Mouse (Mus musculus): ENCODE results near the gene 4930402F06Rik. TPM values are rescaled to one million over a fixed set of nuclear protein-coding genes. Genes with fewer than 3 reads are reported as not detected.

The 4930402F06Rik gene
- polyA plus RNA-seq, 1 experiment from 2014 or later, result not detected

DNA sequence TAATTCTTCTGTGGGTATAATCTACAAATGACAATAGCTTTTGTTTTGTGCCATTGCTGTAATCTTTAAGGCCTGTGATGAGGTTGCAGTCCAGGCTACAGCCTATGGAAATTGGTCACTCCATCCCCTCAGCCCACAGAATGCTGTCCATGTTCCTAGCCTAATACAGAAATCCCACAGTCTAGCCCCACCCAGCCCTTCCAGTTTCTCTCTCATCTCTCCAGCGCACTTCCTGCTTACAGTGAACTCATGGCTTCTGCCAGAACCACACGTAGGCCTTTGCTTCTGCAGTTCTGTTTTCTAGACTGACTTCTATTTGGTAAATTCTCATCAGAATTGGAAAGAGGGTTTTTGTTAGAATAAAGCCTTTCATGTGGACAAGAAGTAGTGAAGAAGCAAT lies 51.0 kb downstream of the 4930402F06Rik start:
- no peak overlapping the region for H3K9ac ChIP-seq (ENCODE audit: low read depth, low read length)
- no peaks in the 10 kb centered on the region for H3K36me3 ChIP-seq (ENCODE audit: control insufficient read depth, insufficient read depth, low read length)
- H3K4me1 ChIP-seq (ENCODE audit: control insufficient read depth, insufficient read depth, low read length), result no peaks in the 10 kb centered on the region
- H3K4me3 ChIP-seq (ENCODE audit: low read depth, low read length), result no peak overlapping the region
- H3K27ac ChIP-seq (ENCODE audit: low read depth, low read length), result no peak overlapping the region
- ATAC-seq (replicated peaks; ENCODE audit: insufficient number of reproducible peaks, low FRiP score, low TSS enrichment), result no peak
- H3K9me3 ChIP-seq (replicated peaks; ENCODE audit: control insufficient read depth, low read length), result no peaks in the 10 kb centered on the region
- no peak overlapping the region for H3K4me2 ChIP-seq
- no peaks in the 10 kb centered on the region for H3K27me3 ChIP-seq (ENCODE audit: control insufficient read depth, insufficient read depth, low read length)
- WGBS (ENCODE audit: insufficient replicate concordance), result 57% methylated on average over 2 of the region's 2 CpGs

DNA sequence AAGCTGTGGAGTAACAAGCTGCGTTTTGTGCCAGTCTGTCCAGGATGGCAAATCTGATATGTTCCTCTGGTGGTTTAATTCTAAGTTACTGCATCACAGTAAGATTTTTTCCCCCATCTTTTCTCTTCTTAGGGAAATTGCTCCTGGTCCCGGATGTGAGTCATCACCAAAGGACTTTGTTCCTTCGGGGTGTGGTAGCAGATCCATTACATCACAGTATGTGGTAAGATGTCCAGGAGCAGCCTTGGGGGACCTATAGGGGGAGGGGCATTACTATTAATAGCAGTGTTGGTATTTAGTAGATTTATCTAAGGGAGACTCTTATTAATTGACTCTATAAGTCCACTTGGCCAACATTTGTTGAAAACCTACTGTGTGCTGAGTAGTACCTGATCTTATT lies 54.4 kb downstream of the 4930402F06Rik start:
- Histone ChIP-seq H3K4me1 (ENCODE audit: control insufficient read depth, insufficient read depth, low read length) (peaks cover under 1% of the 10 kb centered on the region; the same call in 1 of the 2 replicates), H3K27me3 (ENCODE audit: control insufficient read depth, insufficient read depth, low read length) (no peaks in the 10 kb centered on the region), H3K9ac (ENCODE audit: low read depth, low read length) (no peak overlapping the region), H3K4me2 (no peak overlapping the region), H3K27ac (ENCODE audit: low read depth, low read length) (no peak overlapping the region), H3K9me3 (replicated peaks; ENCODE audit: control insufficient read depth, low read length) (no peaks in the 10 kb centered on the region), H3K36me3 (ENCODE audit: control insufficient read depth, insufficient read depth, low read length) (no peaks in the 10 kb centered on the region), H3K4me3 (ENCODE audit: low read depth, low read length) (no peak overlapping the region)
- 75% methylated on average over 3 of the region's 3 CpGs for WGBS (ENCODE audit: insufficient replicate concordance)
- ATAC-seq (replicated peaks; ENCODE audit: insufficient number of reproducible peaks, low FRiP score, low TSS enrichment), result no peak

DNA sequence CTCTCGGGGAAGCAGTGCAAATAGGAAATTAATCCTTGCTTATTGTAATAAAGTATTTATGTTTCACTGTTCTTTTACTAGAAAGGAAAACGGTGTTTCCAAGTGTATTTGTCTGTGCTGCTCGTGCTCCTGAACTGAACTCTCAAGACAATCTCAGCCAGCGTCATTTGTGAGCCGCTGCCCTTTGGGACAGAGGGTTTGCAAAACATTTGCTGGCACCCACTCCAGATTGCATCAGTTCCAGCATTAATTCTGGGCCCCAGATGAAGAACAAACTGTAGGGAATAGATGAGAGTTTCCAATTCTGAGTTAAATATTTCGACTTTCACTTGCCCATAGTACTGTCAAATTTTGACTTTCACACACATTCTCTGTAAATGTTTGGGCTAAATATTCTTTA lies 58.3 kb downstream of the 4930402F06Rik start:
- H3K4me2 ChIP-seq, result no peak overlapping the region
- peaks cover 12% of the 10 kb centered on the region; the same call in 1 of the 2 replicates for H3K4me1 ChIP-seq (ENCODE audit: control insufficient read depth, insufficient read depth, low read length)
- no peaks in the 10 kb centered on the region for H3K27me3 ChIP-seq (ENCODE audit: control insufficient read depth, insufficient read depth, low read length)
- WGBS (ENCODE audit: insufficient replicate concordance), result 81% methylated on average over 6 of the region's 6 CpGs
- H3K4me3 ChIP-seq (ENCODE audit: low read depth, low read length), result no peak overlapping the region
- H3K36me3 ChIP-seq (ENCODE audit: control insufficient read depth, insufficient read depth, low read length), result no peaks in the 10 kb centered on the region
- no peaks in the 10 kb centered on the region for H3K9me3 ChIP-seq (replicated peaks; ENCODE audit: control insufficient read depth, low read length)
- ATAC-seq (replicated peaks; ENCODE audit: insufficient number of reproducible peaks, low FRiP score, low TSS enrichment), result no peak
- no peak overlapping the region for H3K27ac ChIP-seq (ENCODE audit: low read depth, low read length)
- no peak overlapping the region for H3K9ac ChIP-seq (ENCODE audit: low read depth, low read length)

DNA sequence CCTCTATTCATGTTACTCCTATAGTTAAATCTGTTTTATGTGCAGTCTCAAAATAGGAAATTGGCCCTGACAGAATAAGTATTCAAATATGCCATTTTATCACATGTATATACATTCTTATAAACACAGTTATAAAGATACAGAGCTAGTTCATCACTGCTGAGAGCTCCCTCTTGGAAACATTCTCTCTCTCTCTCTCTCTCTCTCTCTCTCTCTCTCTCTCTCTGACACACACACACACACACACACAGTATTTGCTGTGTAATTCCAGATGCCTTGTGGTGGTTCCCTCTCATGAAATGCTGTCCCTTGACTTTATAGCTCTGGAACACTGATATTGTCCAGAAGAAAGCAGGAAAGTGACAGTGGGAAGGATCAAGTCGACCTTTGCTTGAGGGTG lies 58.9 kb downstream of the 4930402F06Rik start:
- Histone ChIP-seq H3K4me3 (ENCODE audit: low read depth, low read length) (no peak overlapping the region), H3K9me3 (replicated peaks; ENCODE audit: control insufficient read depth, low read length) (no peaks in the 10 kb centered on the region), H3K9ac (ENCODE audit: low read depth, low read length) (no peak overlapping the region), H3K4me2 (no peak overlapping the region), H3K4me1 (ENCODE audit: control insufficient read depth, insufficient read depth, low read length) (peaks cover 12% of the 10 kb centered on the region; the same call in 1 of the 2 replicates), H3K27me3 (ENCODE audit: control insufficient read depth, insufficient read depth, low read length) (no peaks in the 10 kb centered on the region), H3K36me3 (ENCODE audit: control insufficient read depth, insufficient read depth, low read length) (no peaks in the 10 kb centered on the region), H3K27ac (ENCODE audit: low read depth, low read length) (no peak overlapping the region)
- ATAC-seq (replicated peaks; ENCODE audit: insufficient number of reproducible peaks, low FRiP score, low TSS enrichment), result no peak
- WGBS (ENCODE audit: insufficient replicate concordance), result 46% methylated on average over 1 of the region's 1 CpGs

DNA sequence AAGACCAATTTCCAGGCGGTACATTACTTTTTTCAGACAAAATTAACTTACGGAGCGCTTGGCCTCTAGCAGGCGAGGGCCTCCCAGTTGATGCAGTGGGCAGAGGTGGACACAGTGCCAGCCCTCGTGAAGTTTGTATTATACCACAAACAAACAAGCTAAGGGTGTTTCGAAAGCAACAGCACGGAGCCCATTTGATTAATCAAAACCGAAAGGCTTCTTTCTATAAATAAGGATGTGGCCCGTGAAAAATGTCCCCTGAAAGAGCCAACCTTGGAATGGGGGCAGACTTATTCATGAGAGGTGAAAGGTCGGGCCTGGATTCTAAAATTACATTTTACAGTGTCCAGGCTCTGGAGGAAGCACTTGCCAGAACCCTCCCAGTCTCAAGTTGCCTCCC lies 59.6 kb downstream of the 4930402F06Rik start:
- Histone ChIP-seq H3K4me3 (ENCODE audit: low read depth, low read length) (peak overlapping the region; percentile 89), H3K27me3 (ENCODE audit: control insufficient read depth, insufficient read depth, low read length) (no peaks in the 10 kb centered on the region), H3K36me3 (ENCODE audit: control insufficient read depth, insufficient read depth, low read length) (no peaks in the 10 kb centered on the region), H3K9me3 (replicated peaks; ENCODE audit: control insufficient read depth, low read length) (no peaks in the 10 kb centered on the region), H3K4me2 (peak overlapping the region; percentile 98), H3K27ac (ENCODE audit: low read depth, low read length) (peak overlapping the region; percentile 13; the same call in 1 of the 2 replicates), H3K4me1 (ENCODE audit: control insufficient read depth, insufficient read depth, low read length) (peaks cover 12% of the 10 kb centered on the region; the same call in 1 of the 2 replicates), H3K9ac (ENCODE audit: low read depth, low read length) (peak overlapping the region; percentile 46; the same call in 1 of the 2 replicates)
- 56% methylated on average over 10 of the region's 10 CpGs for WGBS (ENCODE audit: insufficient replicate concordance)
- no peak for ATAC-seq (replicated peaks; ENCODE audit: insufficient number of reproducible peaks, low FRiP score, low TSS enrichment)

DNA sequence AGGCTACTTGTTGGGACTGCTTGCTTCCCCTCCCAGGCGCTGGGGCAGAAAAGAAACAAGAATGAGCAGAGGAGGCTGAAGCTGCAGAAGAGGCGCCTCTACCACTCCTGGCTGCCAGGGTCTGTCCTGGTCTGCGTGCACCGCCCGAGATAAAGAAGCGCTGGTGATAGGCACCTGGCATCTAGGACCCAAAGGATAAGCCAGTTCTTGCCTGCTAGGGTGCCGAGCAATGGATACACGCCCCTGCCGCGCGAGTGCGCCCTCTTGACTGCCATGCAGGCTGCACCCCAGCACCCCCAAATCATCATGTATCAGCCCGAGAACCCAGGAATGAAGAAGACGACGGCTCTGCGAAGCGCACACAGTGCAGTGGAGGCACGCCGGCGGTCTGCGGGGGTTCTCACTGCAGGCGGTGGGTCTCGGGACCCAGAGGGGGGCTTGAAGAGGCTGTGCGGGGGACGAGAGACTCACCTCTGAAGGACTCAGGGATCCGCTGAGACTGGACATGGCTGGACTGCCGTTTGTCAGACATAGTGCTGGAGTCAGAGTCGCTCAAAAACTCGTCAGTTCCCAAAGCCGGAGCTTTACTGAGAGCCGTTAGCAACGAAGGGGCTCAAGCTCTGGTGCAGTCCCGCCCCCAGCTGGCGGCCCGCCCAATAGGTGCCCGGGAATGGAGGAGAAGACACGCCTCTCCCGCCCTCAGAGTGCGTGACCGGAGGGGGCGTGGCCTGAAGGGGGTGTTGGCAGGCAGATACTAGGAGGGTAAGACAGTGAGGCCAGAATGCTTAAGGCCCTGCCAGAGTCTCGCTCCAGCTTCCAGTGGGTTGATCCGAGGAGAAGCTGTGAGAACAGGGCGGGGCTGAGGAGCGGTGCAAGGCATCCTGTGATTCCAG lies 60.3 kb downstream of the 4930402F06Rik start, which contains the start of gene Stom:
Gene Stom, minus strand, starts transcription at position 589 of the 893 bp plus-strand sequence.
- WGBS (ENCODE audit: insufficient replicate concordance), result 1% methylated on average over 45 of the region's 45 CpGs
- peaks cover 12% of the 10 kb centered on the region; the same call in 1 of the 2 replicates for H3K4me1 ChIP-seq (ENCODE audit: control insufficient read depth, insufficient read depth, low read length)
- H3K9me3 ChIP-seq (replicated peaks; ENCODE audit: control insufficient read depth, low read length), result no peaks in the 10 kb centered on the region
- H3K27me3 ChIP-seq (ENCODE audit: control insufficient read depth, insufficient read depth, low read length), result no peaks in the 10 kb centered on the region
- no peaks in the 10 kb centered on the region for H3K36me3 ChIP-seq (ENCODE audit: control insufficient read depth, insufficient read depth, low read length)
- peak within 1 kb of the TSS; percentile 89 for H3K4me3 ChIP-seq (ENCODE audit: low read depth, low read length)
- H3K27ac ChIP-seq (ENCODE audit: low read depth, low read length), result peak within 1 kb of the TSS; percentile 93
- peak; percentile 99 for ATAC-seq (replicated peaks; ENCODE audit: insufficient number of reproducible peaks, low FRiP score, low TSS enrichment)
- H3K4me2 ChIP-seq, result peak within 1 kb of the TSS; percentile 98
- H3K9ac ChIP-seq (ENCODE audit: low read depth, low read length), result peak within 1 kb of the TSS; percentile 89

DNA sequence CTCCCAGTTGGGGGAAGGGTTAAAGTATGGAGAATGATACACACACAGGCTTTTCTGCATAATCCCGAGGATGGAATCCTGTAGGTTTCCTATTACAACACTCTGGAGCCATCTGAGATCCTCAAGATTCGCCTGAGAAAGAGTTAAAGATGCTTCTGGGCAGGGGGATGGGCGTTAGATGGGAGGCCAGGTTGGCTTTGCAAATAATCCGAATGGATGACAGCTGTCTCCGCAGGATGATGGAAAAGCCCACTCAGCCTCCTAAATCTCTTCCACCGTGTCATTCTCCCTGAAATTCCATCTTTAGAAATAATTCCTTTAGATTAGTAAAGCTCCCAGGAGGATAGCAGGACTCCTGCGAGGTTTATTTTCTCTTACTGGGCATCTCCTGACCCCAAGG lies 61.4 kb downstream of the 4930402F06Rik start:
- peaks cover 12% of the 10 kb centered on the region; the same call in 1 of the 2 replicates for H3K4me1 ChIP-seq (ENCODE audit: control insufficient read depth, insufficient read depth, low read length)
- H3K4me3 ChIP-seq (ENCODE audit: low read depth, low read length), result peak overlapping the region; percentile 89
- 0 out of 2 replicates have a peak overlapping the region, but pooled peaks have one; percentile 93 for H3K27ac ChIP-seq (ENCODE audit: low read depth, low read length)
- 9% methylated on average over 7 of the region's 7 CpGs for WGBS (ENCODE audit: insufficient replicate concordance)
- ATAC-seq (replicated peaks; ENCODE audit: insufficient number of reproducible peaks, low FRiP score, low TSS enrichment), result no peak
- no peaks in the 10 kb centered on the region for H3K36me3 ChIP-seq (ENCODE audit: control insufficient read depth, insufficient read depth, low read length)
- peak overlapping the region; percentile 98 for H3K4me2 ChIP-seq
- peak overlapping the region; percentile 89; the same call in 1 of the 2 replicates for H3K9ac ChIP-seq (ENCODE audit: low read depth, low read length)
- no peaks in the 10 kb centered on the region for H3K9me3 ChIP-seq (replicated peaks; ENCODE audit: control insufficient read depth, low read length)
- H3K27me3 ChIP-seq (ENCODE audit: control insufficient read depth, insufficient read depth, low read length), result no peaks in the 10 kb centered on the region

DNA sequence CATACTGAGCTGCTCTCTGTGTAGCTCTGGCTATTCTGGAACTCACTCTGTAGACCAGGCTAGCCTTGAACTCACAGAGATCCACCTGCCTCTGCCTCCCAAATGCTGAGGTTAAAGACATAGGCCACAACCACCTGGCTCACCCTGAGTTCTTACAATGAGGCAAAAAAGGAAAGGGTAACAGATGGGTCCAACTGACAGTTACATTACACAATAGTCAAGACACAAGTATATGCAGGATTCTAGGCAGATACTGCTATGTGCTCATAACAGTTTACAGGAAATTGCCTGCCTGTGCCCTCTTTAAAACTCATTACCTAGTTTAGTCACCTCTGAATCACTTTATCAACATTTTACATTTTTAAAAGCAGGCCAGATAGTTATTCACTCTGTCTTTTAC lies 63.3 kb downstream of the 4930402F06Rik start:
- ATAC-seq (replicated peaks; ENCODE audit: insufficient number of reproducible peaks, low FRiP score, low TSS enrichment), result no peak
- no peaks in the 10 kb centered on the region for H3K27me3 ChIP-seq (ENCODE audit: control insufficient read depth, insufficient read depth, low read length)
- no peak overlapping the region for H3K9ac ChIP-seq (ENCODE audit: low read depth, low read length)
- H3K9me3 ChIP-seq (replicated peaks; ENCODE audit: control insufficient read depth, low read length), result no peaks in the 10 kb centered on the region
- H3K4me2 ChIP-seq, result no peak overlapping the region
- no peaks in the 10 kb centered on the region for H3K36me3 ChIP-seq (ENCODE audit: control insufficient read depth, insufficient read depth, low read length)
- no peak overlapping the region for H3K27ac ChIP-seq (ENCODE audit: low read depth, low read length)
- H3K4me3 ChIP-seq (ENCODE audit: low read depth, low read length), result no peak overlapping the region
- H3K4me1 ChIP-seq (ENCODE audit: control insufficient read depth, insufficient read depth, low read length), result peaks cover 12% of the 10 kb centered on the region; the same call in 1 of the 2 replicates

Measured in heart, embryonic 11.5 days (tissue).